Mouse (Mus musculus) urinary bladder, postnatal 4 days (tissue): ENCODE measurements around the gene Acad8.

Experiments used
- DNase-seq, 2 experiments: peaks; one replicate each; pipeline ENCODE4 v3.0.0; 2021 to 2022; ENCODE audit warnings: low spot score in 2 of 2

The Acad8 gene

GRCm38 (mm10) chr9:26999461-27000395, at the start of gene Acad8, which contains the start of gene Thyn1:
Gene Acad8, minus strand, starts transcription at chr9:26999566.
Gene Thyn1, plus strand, starts transcription at chr9:26999710.
- peak; percentile 89 to 97 for DNase-seq

- no peak for DNase-seq
Measured at GRCm38 (mm10) chr9:27043892-27044291, 44.5 kb upstream of the Acad8 start.

GRCm38 (mm10) chr9:27030763-27031100, 31.4 kb upstream of the Acad8 start:
- DNase-seq, result no peak

- peak; percentile 91 to 96 for DNase-seq
Measured at GRCm38 (mm10) chr9:27029828-27030762, 30.7 kb upstream of the Acad8 start, which contains the start of the genes Vps26b and Ncapd3. Gene Vps26b, minus strand, starts transcription at chr9:27030065. Gene Ncapd3, plus strand, starts transcription at chr9:27030175.

GRCm38 (mm10) chr9:27029022-27029827, 29.9 kb upstream of the Acad8 start:
- peak; percentile 25 to 61 for DNase-seq

GRCm38 (mm10) chr9:27026708-27027107, 27.3 kb upstream of the Acad8 start:
- no peak for DNase-seq

GRCm38 (mm10) chr9:27023681-27024080, 24.3 kb upstream of the Acad8 start:
- DNase-seq, result no peak

GRCm38 (mm10) chr9:27018961-27019360, 19.6 kb upstream of the Acad8 start:
- no peak for DNase-seq

- DNase-seq, result no peak
Measured at GRCm38 (mm10) chr9:27011572-27011971, 12.2 kb upstream of the Acad8 start.

GRCm38 (mm10) chr9:27009231-27009630, 9.9 kb upstream of the Acad8 start:
- DNase-seq, result no peak

- DNase-seq, result no peak
Measured at GRCm38 (mm10) chr9:27006866-27007265, 7.5 kb upstream of the Acad8 start.

- no peak for DNase-seq
Measured at GRCm38 (mm10) chr9:27005933-27006332, 6.6 kb upstream of the Acad8 start.

- DNase-seq, result peak in 1 of 2 experiments; percentile 34
Measured at GRCm38 (mm10) chr9:27005231-27005630, 5.9 kb upstream of the Acad8 start.

GRCm38 (mm10) chr9:26998669-26999460, 501 bp downstream of the Acad8 start:
- DNase-seq, result peak in 1 of 2 experiments; percentile 57

- no peak for DNase-seq
Measured at GRCm38 (mm10) chr9:26997501-26997900, 1.9 kb downstream of the Acad8 start.

GRCm38 (mm10) chr9:26997062-26997461, 2.3 kb downstream of the Acad8 start:
- DNase-seq, result peak in 1 of 2 experiments; percentile 4

- peak in 1 of 2 experiments; percentile 38 for DNase-seq
Measured at GRCm38 (mm10) chr9:26993900-26994299, 5.5 kb downstream of the Acad8 start.

- no peak for DNase-seq
Measured at GRCm38 (mm10) chr9:26993118-26993517, 6.2 kb downstream of the Acad8 start.

GRCm38 (mm10) chr9:26990181-26990580, 9.2 kb downstream of the Acad8 start:
- no peak for DNase-seq

GRCm38 (mm10) chr9:26985668-26986277, 13.6 kb downstream of the Acad8 start:
- no peak for DNase-seq
